Mouse (Mus musculus) E14TG2a.4 (cell line): ENCODE measurements at regions not wholly inside any gene's neighbourhood (a gene's known extent, or its start where the extent isn't known, plus 50 kb on each side); places are given as distances from the start of the nearest gene placed in this dataset.

Source experiments
- H3K27me3 ChIP-seq: 2 replicates; pipeline ENCODE4 v1.6.1; 2014; ENCODE audit warnings: low read length, control low read depth; ENCODE audit not compliant: insufficient read depth
- H3K36me3 ChIP-seq: 2 replicates; pipeline ENCODE4 v1.6.1; 2014; ENCODE audit warnings: low read length, control low read depth; ENCODE audit not compliant: insufficient read depth
- H3K4me1 ChIP-seq: replicated peaks from 2 replicates; pipeline ENCODE4 v1.6.1; 2014; ENCODE audit warnings: low read depth, low read length, control low read depth
- H3K4me3 ChIP-seq: replicated peaks from 2 replicates; pipeline ENCODE4 v1.5.1; 2014; ENCODE audit warnings: mild to moderate bottlenecking, low read length
- H3K9me3 ChIP-seq: 2 replicates; pipeline ENCODE4 v1.6.1; 2014; ENCODE audit warnings: low read length, control low read depth
- CTCF ChIP-seq: conservative IDR thresholded peaks from 2 replicates; pipeline ENCODE4 v1.5.1; 2014; ENCODE audit warnings: low read length
- NANOG ChIP-seq: IDR thresholded peaks from 2 replicates; pipeline ENCODE4 v1.6.1; 2014; ENCODE audit warnings: borderline replicate concordance, low read length, mixed read lengths

DNA sequence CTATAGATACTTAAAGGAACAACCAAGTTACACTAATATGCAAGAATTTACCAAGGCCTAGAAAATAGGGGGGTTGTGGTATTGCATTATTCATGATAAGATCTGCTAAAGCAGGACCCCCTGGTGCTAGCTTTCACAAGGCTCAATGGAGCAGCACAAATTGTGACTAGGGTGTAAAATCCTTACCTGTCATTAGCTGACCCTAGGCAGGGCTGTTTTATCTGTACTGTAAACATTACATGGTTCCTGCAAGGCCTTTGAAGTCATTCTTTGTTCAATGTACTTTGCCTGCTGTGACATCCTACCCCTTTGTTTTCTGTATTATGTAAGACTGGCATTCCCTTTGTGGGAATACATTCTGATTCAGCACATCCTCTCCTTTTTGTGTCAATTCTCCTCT lies 254.0 kb upstream of the 9130204L05Rik start:
- TF ChIP-seq NANOG (peak; percentile 53; the same call in 1 of the 2 replicates), CTCF (no peak)
- H3K36me3 ChIP-seq: no peaks in the 10 kb centered on the region
- H3K9me3 ChIP-seq: peaks cover 41% of the 10 kb centered on the region
- no peaks in the 10 kb centered on the region for H3K4me1 ChIP-seq
- H3K4me3 ChIP-seq: no peak overlapping the region
- H3K27me3 ChIP-seq: no peaks in the 10 kb centered on the region
